Mouse (Mus musculus): ENCODE measurements around the gene Phb. TPM values are rescaled to one million over a fixed set of nuclear protein-coding genes. Genes with fewer than 3 reads are reported as not detected.
A peak's percentile ranks its signal among the peaks of the same experiment; 100 is the strongest.
"Not testable (repeated sequence)": the region's sequence is repeated elsewhere in the genome, so short reads cannot be mapped to it uniquely, and the experiment has no call there.

The Phb gene
- total RNA-seq, 2 experiments from 2014 or later: 362 to 417 TPM

- no peak for DNase-seq
- intact Hi-C loops (cut with DNase I): loop anchor here (2.0 kb wide), 1 partner anchor 63 kb away; the partner anchor contains the start of gene Ngfr
These were observed 17.2 kb upstream of the Phb start for GRCm38 (mm10) chr11:95649560-95649959.

GRCm38 (mm10) chr11:95650001-95650400, 16.8 kb upstream of the Phb start:
- intact Hi-C loops (cut with DNase I): no loop called here
- DNase-seq: no peak

GRCm38 (mm10) chr11:95650981-95651380, 15.8 kb upstream of the Phb start:
- intact Hi-C loops (cut with DNase I): no loop called here
- no peak for DNase-seq

- intact Hi-C loops (cut with DNase I): no loop called here
- DNase-seq: no peak
These were observed 9.3 kb upstream of the Phb start for GRCm38 (mm10) chr11:95657449-95657848.

- intact Hi-C loops (cut with DNase I): loop anchor here (10.0 kb wide), 1 partner anchor 282 kb away; the partner anchor contains the start of gene Slc35b1
These were observed 420 bp downstream of the Phb start for GRCm38 (mm10) chr11:95667177-95667576.

GRCm38 (mm10) chr11:95668086-95668485, 1.3 kb downstream of the Phb start:
- intact Hi-C loops (cut with DNase I): loop anchor here (10.0 kb wide), 1 partner anchor 283 kb away; the partner anchor contains the start of gene Slc35b1
- DNase-seq: not testable (repeated sequence)

More at GRCm38 (mm10) chr11:95667177-95667576, 420 bp downstream of the Phb start:
- no peak for DNase-seq

GRCm38 (mm10) chr11:95675498-95675897, 8.7 kb downstream of the Phb start:
- intact Hi-C loops (cut with DNase I): no loop called here
- no peak for DNase-seq

- DNase-seq: peak; percentile 20 to 30
These were observed 9.6 kb downstream of the Phb start for GRCm38 (mm10) chr11:95676307-95676706.

GRCm38 (mm10) chr11:95677925-95678701, 11.4 kb downstream of the Phb start:
- intact Hi-C loops (cut with DNase I): no loop called here
- DNase-seq: no peak

More at GRCm38 (mm10) chr11:95676307-95676706, 9.6 kb downstream of the Phb start:
- intact Hi-C loops (cut with DNase I): no loop called here

GRCm38 (mm10) chr11:95681995-95682601, 15.3 kb downstream of the Phb start:
- DNase-seq: no peak
- intact Hi-C loops (cut with DNase I): no loop called here

- intact Hi-C loops (cut with DNase I): no loop called here
- DNase-seq: no peak
These were observed 16.2 kb downstream of the Phb start for GRCm38 (mm10) chr11:95682946-95683345.

- intact Hi-C loops (cut with DNase I): loop anchor here (1.0 to 5.0 kb wide), 2 partner anchors 65 to 166 kb away; no protein-coding TSS in a partner anchor
These were observed 19.3 kb downstream of the Phb start for GRCm38 (mm10) chr11:95686031-95686430.

GRCm38 (mm10) chr11:95687084-95687656, 20.4 kb downstream of the Phb start:
- DNase-seq: no peak
- intact Hi-C loops (cut with DNase I): loop anchor here (5.0 kb wide), 1 partner anchor 165 kb away; no protein-coding TSS in a partner anchor

More at GRCm38 (mm10) chr11:95686031-95686430, 19.3 kb downstream of the Phb start:
- peak; percentile 76 to 78 for DNase-seq

GRCm38 (mm10) chr11:95688515-95688914, 21.8 kb downstream of the Phb start:
- intact Hi-C loops (cut with DNase I): loop anchor here (1.0 to 5.0 kb wide), 2 partner anchors 21 to 164 kb away; no protein-coding TSS in a partner anchor
- peak; percentile 61 to 67 for DNase-seq

- intact Hi-C loops (cut with DNase I): loop anchor here (1.0 to 5.0 kb wide), 2 partner anchors 20 to 163 kb away; no protein-coding TSS in a partner anchor
- DNase-seq: peak in 1 of 2 experiments; percentile 43
These were observed 22.2 kb downstream of the Phb start for GRCm38 (mm10) chr11:95688981-95689380.

- DNase-seq: no peak
- intact Hi-C loops (cut with DNase I): loop anchor here (5.0 kb wide), 1 partner anchor 163 kb away; no protein-coding TSS in a partner anchor
These were observed 22.8 kb downstream of the Phb start for GRCm38 (mm10) chr11:95689544-95689943.

- intact Hi-C loops (cut with DNase I): no loop called here
- DNase-seq: no peak
These were observed 31.8 kb downstream of the Phb start for GRCm38 (mm10) chr11:95698541-95698940.

GRCm38 (mm10) chr11:95700778-95701739, 34.3 kb downstream of the Phb start:
- no peak for DNase-seq
- intact Hi-C loops (cut with DNase I): no loop called here

All from heart, postnatal 36 days (tissue).